Mouse (Mus musculus): ENCODE results near the gene Chst11.

DNA sequence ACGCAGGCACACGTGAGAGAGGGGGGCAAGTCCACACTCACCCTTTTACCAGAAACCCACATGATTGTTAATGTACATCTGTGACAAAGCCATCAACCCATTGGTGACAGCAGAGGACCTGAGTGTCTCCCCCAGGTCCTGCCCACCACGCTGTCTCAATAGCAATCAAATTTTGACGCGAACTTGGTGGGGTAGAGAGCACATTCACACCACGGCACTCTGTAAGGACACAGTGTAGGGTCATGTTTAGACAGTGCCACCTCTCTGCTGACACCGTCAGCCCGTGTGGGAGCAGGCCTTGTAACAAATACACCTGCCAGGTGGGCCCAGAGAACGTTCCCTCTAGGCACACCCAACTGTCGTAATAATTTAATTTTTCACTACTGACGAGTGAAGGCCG lies 224.1 kb downstream of the Chst11 start:
- TF ChIP-seq CTCF (IDR thresholded peaks at IDR 0.05; ENCODE audit: borderline replicate concordance, extremely low read depth, insufficient read depth, insufficient read length) (no peak), POLR2A (IDR thresholded peaks at IDR 0.05; ENCODE audit: borderline replicate concordance, extremely low read depth, insufficient read depth, insufficient read length, poor library complexity, severe bottlenecking) (no peak)
